8 mouse cellular contexts compared by ENCODE assay signal in genomic region chr1:74773136-74773535, GRCm38 (mm10). TPM values are rescaled to one million over a fixed set of nuclear protein-coding genes. Genes with fewer than 3 reads are reported as not detected.
A peak's percentile ranks its signal among the peaks of the same experiment; 100 is the strongest.
DNase-seq lines count a peak whose midpoint lies in the region; ATAC-seq and TF ChIP-seq lines count a peak whose summit lies in the region.

No protein-coding gene starts in this region.

- under 1% methylated on average over 15 of the region's 15 CpGs for WGBS in heart, embryonic 16.5 days

- DNase-seq in adrenal gland, postnatal 10 days = peak; percentile 89
- peak; percentile 53 for DNase-seq in fibroblast of lung, adult 2 months (ENCODE audit: low read depth)
- DNase-seq in kidney, postnatal 10 days = peak; percentile 85
- DNase-seq in lung, postnatal 14 days = peak; percentile 80
- peak; percentile 87 for DNase-seq in retina, embryonic 14.5 days (ENCODE audit: low spot score)

- H3K9ac ChIP-seq in ES-Bruce4 (ENCODE audit: low read depth, poor library complexity, severe bottlenecking) = 0 out of 2 replicates have a peak overlapping the region, but pooled peaks have one; percentile 20
- no peak overlapping the region for H3K9ac ChIP-seq in heart, embryonic 16.5 days (ENCODE audit: low read length)

- no peak for TF ChIP-seq POLR2A in ES-Bruce4 (IDR thresholded peaks at IDR 0.05; ENCODE audit: insufficient read depth, low read length)

- H3K36me3 ChIP-seq in ES-Bruce4 (ENCODE audit: control insufficient read depth, insufficient read depth, low read length, poor library complexity, severe bottlenecking) = no peaks in the 10 kb centered on the region
- no peaks in the 10 kb centered on the region for H3K36me3 ChIP-seq in heart, embryonic 16.5 days (ENCODE audit: control insufficient read depth, insufficient read depth)

- TF ChIP-seq CTCF in ES-Bruce4 (IDR thresholded peaks at IDR 0.05; ENCODE audit: low read depth, low read length) = no peak

- peak overlapping the region; percentile 91 for H3K4me2 ChIP-seq in heart, embryonic 16.5 days (ENCODE audit: low read depth, low read length)

- no peaks in the 10 kb centered on the region for H3K9me3 ChIP-seq in ES-Bruce4 (replicated peaks; ENCODE audit: control insufficient read depth, insufficient read depth, low read length, poor library complexity, severe bottlenecking)
- H3K9me3 ChIP-seq in heart, embryonic 16.5 days (replicated peaks; ENCODE audit: control insufficient read depth, low read length) = no peaks in the 10 kb centered on the region

- no peak for TF ChIP-seq EP300 in ES-Bruce4 (IDR thresholded peaks at IDR 0.05; ENCODE audit: insufficient read depth, low read depth, low read length)

- H3K4me3 ChIP-seq in ES-Bruce4 (ENCODE audit: low read depth, low read length) = no peak overlapping the region
- peak overlapping the region; percentile 59 for H3K4me3 ChIP-seq in heart, embryonic 16.5 days (ENCODE audit: low read length)

- H3K27me3 ChIP-seq in ES-Bruce4 (ENCODE audit: control insufficient read depth, insufficient read depth, low read length, poor library complexity, severe bottlenecking) = peaks cover 24% of the 10 kb centered on the region
- peaks cover 79% of the 10 kb centered on the region for H3K27me3 ChIP-seq in heart, embryonic 16.5 days (ENCODE audit: control insufficient read depth, insufficient read depth, low read length)

- H3K27ac ChIP-seq in ES-Bruce4 (ENCODE audit: insufficient read depth, low read length) = no peak overlapping the region
- H3K27ac ChIP-seq in heart, embryonic 16.5 days (ENCODE audit: low read length) = no peak overlapping the region

- H3K4me1 ChIP-seq in ES-Bruce4 (ENCODE audit: control insufficient read depth, insufficient read depth, low read length) = no peaks in the 10 kb centered on the region
- H3K4me1 ChIP-seq in heart, embryonic 16.5 days (ENCODE audit: control insufficient read depth, insufficient read depth, low read length) = peaks cover 21% of the 10 kb centered on the region

- ATAC-seq in heart, embryonic 16.5 days (replicated peaks; ENCODE audit: extremely low read depth, insufficient read depth, low FRiP score) = peak; percentile 91
- ATAC-seq in inflammation-experienced regulatory T-cells, adult 6 months = no peak

RNA-seq across cellular contexts. Expression of gene Wnt6, which starts 1.4 kb away (rescaled TPM):
- 5.0 and 5.6 TPM in 2 replicates for polyA plus RNA-seq in ES-Bruce4 (2011; ENCODE audit: insufficient read depth, insufficient read length, low read depth, missing spikeins)
- 1 to 10 TPM; 2.6 to 4.2 TPM for total RNA-seq in adrenal gland, postnatal 10 days (2021)
- 0.36 and 0.71 TPM in 2 replicates for polyA plus RNA-seq in heart, embryonic 16.5 days (2015; fragmentation: Nextera tagmentation; extraction: Ambion mirVana)
- not detected for polyA plus RNA-seq in inflammation-experienced regulatory T-cells, adult 6 months (2017; shearing (Covaris generic))

RNA-seq across cellular contexts. Expression of gene Wnt10a, which starts 18.2 kb away (rescaled TPM):
- 0.79 and 0.81 TPM in 2 replicates for polyA plus RNA-seq in ES-Bruce4 (2011; ENCODE audit: insufficient read depth, insufficient read length, low read depth, missing spikeins)
- under 1 TPM; 0.27 to 0.57 TPM for total RNA-seq in adrenal gland, postnatal 10 days (2021)
- 0.20 and 0.24 TPM in 2 replicates for polyA plus RNA-seq in heart, embryonic 16.5 days (2015; fragmentation: Nextera tagmentation; extraction: Ambion mirVana)
- under 1 TPM in 1 of 3 experiments, not detected in 2; 0.19 TPM for polyA plus RNA-seq in inflammation-experienced regulatory T-cells, adult 6 months (2017; shearing (Covaris generic))

RNA-seq across cellular contexts. Expression of gene Prkag3, which starts 24.1 kb away (rescaled TPM):
- polyA plus RNA-seq in ES-Bruce4 (2011; ENCODE audit: insufficient read depth, insufficient read length, low read depth, missing spikeins) = 0.21 and 0.23 TPM in 2 replicates
- total RNA-seq in adrenal gland, postnatal 10 days (2021) = 1 to 10 TPM in 1 of 2 experiments, under 1 TPM in 1; 0.69 to 1.1 TPM
- polyA plus RNA-seq in heart, embryonic 16.5 days (2015; fragmentation: Nextera tagmentation; extraction: Ambion mirVana) = 4.6 and 5.7 TPM in 2 replicates
- polyA plus RNA-seq in inflammation-experienced regulatory T-cells, adult 6 months (2017; shearing (Covaris generic)) = not detected

RNA-seq across cellular contexts. Expression of gene Cyp27a1, which starts 59.8 kb away (rescaled TPM):
- 1.9 and 2.5 TPM in 2 replicates for polyA plus RNA-seq in ES-Bruce4 (2011; ENCODE audit: insufficient read depth, insufficient read length, low read depth, missing spikeins)
- 10 to 100 TPM; 15.1 to 15.2 TPM for total RNA-seq in adrenal gland, postnatal 10 days (2021)
- 12.4 and 13.3 TPM in 2 replicates for polyA plus RNA-seq in heart, embryonic 16.5 days (2015; fragmentation: Nextera tagmentation; extraction: Ambion mirVana)
- 1 to 10 TPM in 1 of 3 experiments, not detected in 2; 1.4 TPM for polyA plus RNA-seq in inflammation-experienced regulatory T-cells, adult 6 months (2017; shearing (Covaris generic))
